Mouse (Mus musculus): Measurements from ENCODE around the gene Fam163a. TPM values are rescaled to one million over a fixed set of nuclear protein-coding genes. Genes with fewer than 3 reads are reported as not detected.

Gene Fam163a
- not detected for total RNA-seq (2023)

GRCm38 (mm10) chr1:156204656-156205131 is at the start of gene Fam163a:
Gene Fam163a, minus strand, starts transcription at chr1:156205026.

GRCm38 (mm10) chr1:156035930-156036737 is 168.7 kb downstream of the Fam163a start, which contains the start of gene Tor1aip1:
Gene Tor1aip1, minus strand, starts transcription at chr1:156036480.

GRCm38 (mm10) chr1:156035269-156035929 is 169.4 kb downstream of the Fam163a start, which contains the start of gene Tor1aip2:
Gene Tor1aip2, plus strand, starts transcription at chr1:156035403.

Other genes starting within 250 kb of the Fam163a start
- gene Cep350, start 231.8 kb downstream of the Fam163a start, total RNA-seq (2023) = 82.5 TPM
- 104 TPM for gene Tor1aip2, start 169.6 kb downstream of the Fam163a start, total RNA-seq (2023)
- gene Tor1aip1, start 168.5 kb downstream of the Fam163a start, total RNA-seq (2023) = 98.1 TPM
- 0.27 TPM for gene Tdrd5, start 98.6 kb upstream of the Fam163a start, total RNA-seq (2023)
- not detected for gene Nphs2, start 105.7 kb upstream of the Fam163a start, total RNA-seq (2023)
- gene Gm2000, start 161.0 kb upstream of the Fam163a start, total RNA-seq (2023) = 1,525 TPM
- gene Axdnd1, start 216.1 kb upstream of the Fam163a start, total RNA-seq (2023) = 2.2 TPM

Data from CD4-positive naive resting alpha-beta T cell, adult 57 days (primary cell).